Mouse (Mus musculus) kidney, embryonic 16.5 days (tissue): ENCODE measurements around the gene Pdcd4. TPM values are rescaled to one million over a fixed set of nuclear protein-coding genes. Genes with fewer than 3 reads are reported as not detected.

Experiments used
- ATAC-seq: fragments of 200-750 bp; cut with Nextera tagmentation; 2 replicates; pipeline ENCODE4 v1.8.0; 2017; ENCODE audit warnings: moderate TSS enrichment; ENCODE audit not compliant: low FRiP score, low TSS enrichment
- H3K27ac ChIP-seq: fragments of 300-500 bp; sonication (generic); 2 replicates; pipeline ENCODE4 v1.5.1; 2014; ENCODE audit warnings: low read length
- H3K27me3 ChIP-seq: fragments of 300-500 bp; sonication (generic); 2 replicates; pipeline ENCODE4 v1.6.1; 2014; ENCODE audit warnings: low read length, control low read depth, mixed read lengths; ENCODE audit not compliant: insufficient read depth
- H3K36me3 ChIP-seq: fragments of 300-500 bp; sonication (generic); 2 replicates; pipeline ENCODE4 v1.6.1; 2014; ENCODE audit warnings: low read length, control low read depth, mixed read lengths; ENCODE audit not compliant: insufficient read depth
- H3K4me1 ChIP-seq: fragments of 300-500 bp; sonication (generic); 2 replicates; pipeline ENCODE4 v1.6.1; 2014; ENCODE audit warnings: low read length, control low read depth, mixed read lengths; ENCODE audit not compliant: insufficient read depth
- H3K4me2 ChIP-seq: fragments of 300-500 bp; sonication (generic); replicated peaks from 2 replicates; pipeline ENCODE4 v1.6.1; 2014; ENCODE audit warnings: low read depth, low read length
- H3K4me3 ChIP-seq: fragments of 300-500 bp; sonication (generic); 2 replicates; pipeline ENCODE4 v1.5.1; 2014; ENCODE audit warnings: mild to moderate bottlenecking, low read length
- H3K9ac ChIP-seq: fragments of 300-500 bp; sonication (generic); replicated peaks from 2 replicates; pipeline ENCODE4 v1.6.1; 2014; ENCODE audit warnings: low read length
- H3K9me3 ChIP-seq: fragments of 300-500 bp; sonication (generic); 2 replicates; pipeline ENCODE4 v1.6.1; 2016; ENCODE audit warnings: low read length, control low read depth
- WGBS: fragments of 180-500 bp; shearing (Covaris S2); extraction: QIAGEN DNeasy Blood & Tissue Kit; methylation state at CpG from one replicate; pipeline ENCODE4 v1.1.7; 2014; 5-methylcytosine and 5-hydroxymethylcytosine counted together
- polyA plus RNA-seq: library from polyadenylated mRNA; unstranded; fragments of >200 nt; fragmentation: Nextera tagmentation; extraction: Ambion mirVana; gene quantifications from 2 replicates; pipeline ENCODE4 v1.2.1, GENCODE M21; 2015

The Pdcd4 gene
- polyA plus RNA-seq, 1 experiment from 2014 or later, result 106 TPM

DNA sequence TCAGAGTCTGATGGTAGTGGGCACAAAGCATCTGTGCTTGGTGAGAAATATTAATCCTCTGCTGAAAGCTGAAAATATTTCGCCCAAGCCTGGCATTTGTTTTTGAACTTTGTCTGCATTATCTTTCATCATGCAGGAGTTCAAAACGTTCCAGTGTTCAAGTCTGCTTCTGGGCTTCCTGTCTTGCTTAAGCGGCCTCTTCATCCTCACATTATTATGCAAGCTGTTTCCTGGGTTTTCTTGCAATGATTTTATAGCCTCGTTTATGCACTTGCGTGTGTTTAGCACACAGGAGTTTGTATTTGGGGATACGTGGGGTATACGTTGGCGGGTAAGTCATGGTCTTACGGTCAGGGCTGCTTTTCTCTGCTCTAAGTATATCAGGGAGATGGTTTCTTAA, 3.7 kb upstream of the Pdcd4 start:
- H3K27ac ChIP-seq, result no peak overlapping the region
- no peaks in the 10 kb centered on the region for H3K27me3 ChIP-seq
- 71% methylated on average over 9 of the region's 9 CpGs for WGBS
- H3K9me3 ChIP-seq, result no peaks in the 10 kb centered on the region
- H3K36me3 ChIP-seq, result no peaks in the 10 kb centered on the region
- H3K9ac ChIP-seq, result no peak overlapping the region
- no peak overlapping the region for H3K4me2 ChIP-seq
- no peak overlapping the region for H3K4me3 ChIP-seq
- ATAC-seq, result no peak
- peaks cover 18% of the 10 kb centered on the region; the same call in 1 of the 2 replicates for H3K4me1 ChIP-seq

- Histone ChIP-seq H3K4me2 (no peak overlapping the region), H3K9ac (no peak overlapping the region), H3K36me3 (no peaks in the 10 kb centered on the region), H3K4me1 (peaks cover 27% of the 10 kb centered on the region; the same call in 1 of the 2 replicates), H3K9me3 (no peaks in the 10 kb centered on the region), H3K27me3 (no peaks in the 10 kb centered on the region), H3K4me3 (no peak overlapping the region), H3K27ac (no peak overlapping the region)
- 58% methylated on average over 5 of the region's 5 CpGs for WGBS
- no peak for ATAC-seq
Measured at GRCm38 (mm10) chr19:53889555-53889954, 2.5 kb upstream of the Pdcd4 start.

DNA sequence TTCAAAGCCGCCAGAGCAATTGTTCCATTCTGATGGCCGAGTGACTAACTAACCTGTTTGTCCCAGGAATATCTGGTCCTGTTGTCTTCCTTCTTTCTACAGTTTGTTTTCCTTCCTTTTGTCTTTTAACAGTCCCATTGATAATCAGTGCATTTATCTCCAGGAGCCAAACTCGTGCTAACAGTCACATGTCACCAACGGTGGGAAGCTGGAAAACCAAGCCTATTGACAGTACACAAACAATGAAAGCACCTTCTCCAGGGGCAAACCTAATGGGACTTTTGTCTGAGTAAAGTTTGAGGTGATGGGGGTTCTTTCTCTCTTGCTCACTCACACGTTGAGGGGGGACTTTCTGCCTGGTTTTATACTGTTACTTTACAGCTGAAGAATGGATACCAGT, 1.8 kb upstream of the Pdcd4 start:
- Histone ChIP-seq H3K27me3 (no peaks in the 10 kb centered on the region), H3K36me3 (no peaks in the 10 kb centered on the region), H3K4me1 (peaks cover 25% of the 10 kb centered on the region; the same call in 1 of the 2 replicates), H3K9me3 (no peaks in the 10 kb centered on the region), H3K4me2 (no peak overlapping the region), H3K4me3 (no peak overlapping the region), H3K9ac (no peak overlapping the region), H3K27ac (no peak overlapping the region)
- 75% methylated on average over 5 of the region's 5 CpGs for WGBS
- ATAC-seq, result no peak

- 72% methylated on average over 5 of the region's 5 CpGs for WGBS
- no peaks in the 10 kb centered on the region for H3K36me3 ChIP-seq
- no peaks in the 10 kb centered on the region for H3K27me3 ChIP-seq
- ATAC-seq, result no peak
- peaks cover 24% of the 10 kb centered on the region; the same call in 1 of the 2 replicates for H3K4me1 ChIP-seq
- H3K4me2 ChIP-seq, result no peak overlapping the region
- no peak overlapping the region for H3K9ac ChIP-seq
- no peak overlapping the region for H3K27ac ChIP-seq
- no peak overlapping the region for H3K4me3 ChIP-seq
- no peaks in the 10 kb centered on the region for H3K9me3 ChIP-seq
Measured at GRCm38 (mm10) chr19:53890781-53891251, 1.2 kb upstream of the Pdcd4 start.

GRCm38 (mm10) chr19:53891569-53891968, 462 bp upstream of the Pdcd4 start:
- Histone ChIP-seq H3K9me3 (no peaks in the 10 kb centered on the region), H3K9ac (no peak overlapping the region), H3K36me3 (no peaks in the 10 kb centered on the region), H3K4me3 (no peak overlapping the region), H3K27ac (peak overlapping the region; percentile 78), H3K4me2 (no peak overlapping the region), H3K4me1 (peaks cover 24% of the 10 kb centered on the region; the same call in 1 of the 2 replicates), H3K27me3 (no peaks in the 10 kb centered on the region)
- 96% methylated on average over 2 of the region's 2 CpGs for WGBS
- ATAC-seq, result no peak

GRCm38 (mm10) chr19:53892838-53893359, 868 bp downstream of the Pdcd4 start:
- ATAC-seq, result no peak

GRCm38 (mm10) chr19:53893711-53894171, 1.7 kb downstream of the Pdcd4 start:
- Histone ChIP-seq H3K9ac (no peak overlapping the region), H3K9me3 (no peaks in the 10 kb centered on the region), H3K27ac (no peak overlapping the region), H3K27me3 (no peaks in the 10 kb centered on the region), H3K36me3 (no peaks in the 10 kb centered on the region), H3K4me2 (no peak overlapping the region), H3K4me3 (no peak overlapping the region), H3K4me1 (peaks cover 24% of the 10 kb centered on the region; the same call in 1 of the 2 replicates)
- 69% methylated on average over 3 of the region's 3 CpGs for WGBS
- no peak for ATAC-seq

More at GRCm38 (mm10) chr19:53892838-53893359, 868 bp downstream of the Pdcd4 start:
- H3K36me3 ChIP-seq, result no peaks in the 10 kb centered on the region
- WGBS, result 61% methylated on average over 9 of the region's 9 CpGs
- no peak overlapping the region for H3K4me3 ChIP-seq
- no peak overlapping the region for H3K9ac ChIP-seq
- H3K9me3 ChIP-seq, result no peaks in the 10 kb centered on the region
- no peak overlapping the region for H3K4me2 ChIP-seq
- no peaks in the 10 kb centered on the region for H3K27me3 ChIP-seq
- peak overlapping the region; percentile 78; the same call in 1 of the 2 replicates for H3K27ac ChIP-seq
- peaks cover 24% of the 10 kb centered on the region; the same call in 1 of the 2 replicates for H3K4me1 ChIP-seq

DNA sequence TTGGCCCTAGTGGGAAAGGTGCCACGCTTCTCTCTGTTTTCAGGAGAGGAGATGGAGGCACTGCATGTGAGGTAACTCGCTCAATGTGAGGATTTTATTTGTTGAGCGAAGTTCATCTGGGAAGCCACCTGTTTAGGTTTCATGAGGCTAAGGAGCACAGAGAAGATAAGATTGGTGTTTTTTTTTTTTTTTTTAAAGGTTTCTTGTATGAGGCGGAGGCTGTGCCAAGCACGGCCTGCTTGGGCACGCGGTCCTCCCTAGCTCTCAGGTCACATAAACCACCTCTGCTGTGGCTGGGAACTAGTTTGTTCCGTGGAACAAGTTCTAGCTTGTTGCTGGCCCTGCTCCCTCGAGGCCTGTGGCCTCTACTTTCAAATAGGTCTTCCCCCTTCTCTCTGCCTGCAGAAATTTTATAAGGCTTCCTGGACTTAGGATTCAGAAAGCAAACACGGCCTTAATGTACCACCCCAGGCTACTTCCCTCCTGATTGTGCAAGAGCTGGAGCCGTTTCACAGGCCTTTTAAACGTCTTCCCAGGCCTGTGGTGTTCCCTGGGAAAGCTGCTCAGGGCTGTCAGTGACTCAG, 2.6 kb downstream of the Pdcd4 start:
- H3K36me3 ChIP-seq, result no peaks in the 10 kb centered on the region
- H3K27ac ChIP-seq, result no peak overlapping the region
- no peak overlapping the region for H3K9ac ChIP-seq
- H3K4me3 ChIP-seq, result no peak overlapping the region
- H3K4me2 ChIP-seq, result no peak overlapping the region
- H3K4me1 ChIP-seq, result peaks cover 24% of the 10 kb centered on the region; the same call in 1 of the 2 replicates
- no peaks in the 10 kb centered on the region for H3K9me3 ChIP-seq
- no peak for ATAC-seq
- H3K27me3 ChIP-seq, result no peaks in the 10 kb centered on the region
- 71% methylated on average over 12 of the region's 12 CpGs for WGBS

- Histone ChIP-seq H3K36me3 (no peaks in the 10 kb centered on the region), H3K27me3 (no peaks in the 10 kb centered on the region), H3K9me3 (no peaks in the 10 kb centered on the region), H3K4me3 (no peak overlapping the region), H3K27ac (no peak overlapping the region), H3K4me2 (no peak overlapping the region), H3K9ac (no peak overlapping the region), H3K4me1 (peaks cover 19% of the 10 kb centered on the region)
- no peak for ATAC-seq
- WGBS, result 81% methylated on average over 5 of the region's 5 CpGs
Measured at GRCm38 (mm10) chr19:53898046-53898445, 6.0 kb downstream of the Pdcd4 start.

GRCm38 (mm10) chr19:53898498-53898897, 6.5 kb downstream of the Pdcd4 start:
- Histone ChIP-seq H3K4me3 (no peak overlapping the region), H3K27ac (no peak overlapping the region), H3K4me2 (no peak overlapping the region), H3K9ac (no peak overlapping the region), H3K9me3 (no peaks in the 10 kb centered on the region), H3K27me3 (no peaks in the 10 kb centered on the region), H3K36me3 (no peaks in the 10 kb centered on the region), H3K4me1 (peaks cover 14% of the 10 kb centered on the region)
- ATAC-seq, result no peak
- 62% methylated on average over 4 of the region's 4 CpGs for WGBS
